ENCODE assay signal across 13 mouse cellular contexts in the genomic region with DNA sequence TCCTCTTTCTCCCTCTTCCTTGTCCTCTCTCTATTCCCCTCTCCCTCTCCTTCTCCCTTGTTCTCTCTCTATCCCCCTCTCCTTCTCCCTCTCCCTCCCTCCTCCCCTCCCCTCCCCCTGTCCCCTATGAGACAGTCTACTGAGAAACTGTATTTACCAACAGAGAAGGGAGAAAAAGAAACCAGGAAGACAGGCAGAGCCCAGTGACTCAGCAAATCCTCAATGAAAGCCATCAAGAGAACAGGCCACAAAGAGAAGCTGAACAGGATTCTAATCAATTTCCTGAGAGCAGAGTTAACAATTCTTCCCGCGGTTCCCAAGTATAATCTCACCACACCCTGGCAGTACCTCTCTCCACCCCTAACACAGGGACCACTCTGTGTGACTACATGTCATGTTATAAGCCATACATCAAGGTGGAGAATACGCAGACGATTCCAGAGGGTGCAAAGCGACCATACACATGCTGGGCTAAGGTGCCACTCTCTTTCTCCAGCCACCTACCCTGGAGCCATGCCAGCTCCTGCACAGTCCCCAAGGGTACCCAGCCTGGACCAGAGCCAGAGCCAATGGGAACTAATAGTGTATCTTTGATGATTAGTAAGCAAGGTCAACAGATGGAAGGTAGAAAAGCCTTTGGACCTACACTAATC. TPM values are rescaled to one million over a fixed set of nuclear protein-coding genes. Genes with fewer than 3 reads are reported as not detected.
DNase-seq lines count a peak whose midpoint lies in the region; ATAC-seq lines count a peak whose summit lies in the region.
"Had no signal": no experiment of that assay in that cellular context is flagged by ENCODE, and none has a peak within 500 bp of the region (broad histone marks: within the 10 kb centered on the region; RNA-seq: fewer than 3 reads in every experiment).

No protein-coding gene starts in this region.

- WGBS in midbrain, embryonic 10.5 days = 68% methylated on average over 5 of the region's 5 CpGs
- 60% methylated on average over 5 of the region's 5 CpGs for WGBS in midbrain, embryonic 14.5 days
- WGBS in intestine, embryonic 15.5 days = 50% methylated on average over 5 of the region's 5 CpGs
- WGBS in stomach, embryonic 15.5 days = 47% methylated on average over 5 of the region's 5 CpGs

- intact Hi-C loops in heart, postnatal 36 days (cut with DNase I) = no loop called here

- H3K9me3 ChIP-seq in midbrain, embryonic 10.5 days (replicated peaks) = no peaks in the 10 kb centered on the region
- H3K9me3 ChIP-seq in midbrain, embryonic 14.5 days (ENCODE audit: control insufficient read depth, low read length) = no peaks in the 10 kb centered on the region
- H3K9me3 ChIP-seq in intestine, embryonic 15.5 days = no peaks in the 10 kb centered on the region
- no peaks in the 10 kb centered on the region for H3K9me3 ChIP-seq in stomach, embryonic 15.5 days
- H3K9me3 ChIP-seq: embryonic facial prominence, embryonic 12.5 days had no signal

- DNase-seq in midbrain, embryonic 10.5 days (ENCODE audit: low spot score) = no peak
- no peak for DNase-seq in midbrain, embryonic 14.5 days
- peak; percentile 50 for DNase-seq in ZHBTc4 (ENCODE audit: low read depth, low spot score)
- DNase-seq in layer of hippocampus, adult 9-11 months = no peak
- DNase-seq in spleen, adult 18-20 months = no peak
- no peak for DNase-seq in heart, postnatal 36 days
- DNase-seq: heart, adult 2 months; kidney, adult 8-10 months had no signal

- no peaks in the 10 kb centered on the region for H3K36me3 ChIP-seq in midbrain, embryonic 10.5 days
- H3K36me3 ChIP-seq in midbrain, embryonic 14.5 days (ENCODE audit: control insufficient read depth, insufficient read depth, low read length) = no peaks in the 10 kb centered on the region
- H3K36me3 ChIP-seq in intestine, embryonic 15.5 days = no peaks in the 10 kb centered on the region
- no peaks in the 10 kb centered on the region for H3K36me3 ChIP-seq in stomach, embryonic 15.5 days
- H3K36me3 ChIP-seq: embryonic facial prominence, embryonic 12.5 days had no signal

- no peak overlapping the region for H3K4me3 ChIP-seq in midbrain, embryonic 10.5 days
- H3K4me3 ChIP-seq in midbrain, embryonic 14.5 days (replicated peaks; ENCODE audit: low read depth, low read length) = no peak overlapping the region
- H3K4me3 ChIP-seq in intestine, embryonic 15.5 days (replicated peaks) = no peak overlapping the region
- no peak overlapping the region for H3K4me3 ChIP-seq in stomach, embryonic 15.5 days (replicated peaks)
- H3K4me3 ChIP-seq: embryonic facial prominence, embryonic 12.5 days; heart, adult 2 months had no signal

- no peak overlapping the region for H3K4me2 ChIP-seq in midbrain, embryonic 14.5 days (ENCODE audit: low read length)
- H3K4me2 ChIP-seq in intestine, embryonic 15.5 days (replicated peaks) = no peak overlapping the region
- no peak overlapping the region for H3K4me2 ChIP-seq in stomach, embryonic 15.5 days
- H3K4me2 ChIP-seq: embryonic facial prominence, embryonic 12.5 days had no signal

- no peak overlapping the region for H3K9ac ChIP-seq in midbrain, embryonic 14.5 days (replicated peaks; ENCODE audit: low read length)
- no peak overlapping the region for H3K9ac ChIP-seq in intestine, embryonic 15.5 days
- H3K9ac ChIP-seq in stomach, embryonic 15.5 days = no peak overlapping the region
- H3K9ac ChIP-seq: embryonic facial prominence, embryonic 12.5 days had no signal

- no peaks in the 10 kb centered on the region for H3K27me3 ChIP-seq in midbrain, embryonic 10.5 days (ENCODE audit: low read depth, poor library complexity, severe bottlenecking)
- H3K27me3 ChIP-seq in midbrain, embryonic 14.5 days (ENCODE audit: control insufficient read depth, insufficient read depth, low read length) = no peaks in the 10 kb centered on the region
- H3K27me3 ChIP-seq in intestine, embryonic 15.5 days (replicated peaks) = no peaks in the 10 kb centered on the region
- no peaks in the 10 kb centered on the region for H3K27me3 ChIP-seq in stomach, embryonic 15.5 days (replicated peaks)
- H3K27me3 ChIP-seq: embryonic facial prominence, embryonic 12.5 days had no signal

- H3K4me1 ChIP-seq in midbrain, embryonic 10.5 days = peaks cover 17% of the 10 kb centered on the region
- H3K4me1 ChIP-seq in midbrain, embryonic 14.5 days (ENCODE audit: control insufficient read depth, insufficient read depth, low read length) = peaks cover 7% of the 10 kb centered on the region; the same call in 1 of the 2 replicates
- H3K4me1 ChIP-seq in intestine, embryonic 15.5 days (replicated peaks) = 0 out of 2 replicates have a peak, but pooled peaks cover 5% of the 10 kb centered on the region
- H3K4me1 ChIP-seq in stomach, embryonic 15.5 days = 0 out of 2 replicates have a peak, but pooled peaks cover 7% of the 10 kb centered on the region
- H3K4me1 ChIP-seq: embryonic facial prominence, embryonic 12.5 days had no signal

- peak overlapping the region; percentile 69 for H3K27ac ChIP-seq in midbrain, embryonic 10.5 days (replicated peaks)
- H3K27ac ChIP-seq in midbrain, embryonic 14.5 days (replicated peaks; ENCODE audit: low read depth, low read length) = no peak overlapping the region
- peak overlapping the region; percentile 67 for H3K27ac ChIP-seq in intestine, embryonic 15.5 days
- H3K27ac ChIP-seq in stomach, embryonic 15.5 days = peak overlapping the region; percentile 83
- H3K27ac ChIP-seq: embryonic facial prominence, embryonic 12.5 days; heart, adult 2 months had no signal

- no peak for ATAC-seq in midbrain, embryonic 14.5 days (ENCODE audit: low FRiP score, low TSS enrichment)
- ATAC-seq in intestine, embryonic 15.5 days = peak; percentile 55
- peak; percentile 68 for ATAC-seq in stomach, embryonic 15.5 days (ENCODE audit: insufficient read depth, low FRiP score, low read depth)

RNA-seq across cellular contexts. Expression of gene Gstm3, which starts 4.3 kb away (rescaled TPM):
- not detected in 2 replicates for polyA plus RNA-seq in midbrain, embryonic 10.5 days (2016; fragmentation: Nextera tagmentation; extraction: Ambion mirVana)
- polyA plus RNA-seq in midbrain, embryonic 14.5 days (2014; fragmentation: Nextera tagmentation; extraction: Ambion mirVana) = not detected in 2 replicates
- polyA plus RNA-seq in intestine, embryonic 15.5 days (2015; fragmentation: Nextera tagmentation; extraction: Ambion mirVana) = 153 and 154 TPM in 2 replicates
- polyA plus RNA-seq in stomach, embryonic 15.5 days (2015; fragmentation: Nextera tagmentation; extraction: Ambion mirVana) = 70.3 and 88.2 TPM in 2 replicates
- total RNA-seq in heart, postnatal 36 days (2021) = not detected
- total RNA-seq: heart, adult 2 months; left cerebral cortex, postnatal 25 days; midbrain, postnatal 0 days had no signal
- polyA plus RNA-seq: embryonic facial prominence, embryonic 12.5 days; midbrain, postnatal 0 days had no signal

RNA-seq across cellular contexts. Expression of gene Gstm6, which starts 21.2 kb away (rescaled TPM):
- 13.1 and 13.4 TPM in 2 replicates for polyA plus RNA-seq in midbrain, embryonic 10.5 days (2016; fragmentation: Nextera tagmentation; extraction: Ambion mirVana)
- 13.3 and 14.4 TPM in 2 replicates for polyA plus RNA-seq in midbrain, embryonic 14.5 days (2014; fragmentation: Nextera tagmentation; extraction: Ambion mirVana)
- polyA plus RNA-seq in intestine, embryonic 15.5 days (2015; fragmentation: Nextera tagmentation; extraction: Ambion mirVana) = 16.9 and 19.1 TPM in 2 replicates
- 9.3 and 12.4 TPM in 2 replicates for polyA plus RNA-seq in stomach, embryonic 15.5 days (2015; fragmentation: Nextera tagmentation; extraction: Ambion mirVana)
- total RNA-seq in heart, postnatal 36 days (2021) = 1 to 10 TPM; 3.0 to 3.3 TPM

RNA-seq across cellular contexts. Expression of gene Gstm2, which starts 21.5 kb away (rescaled TPM):
- polyA plus RNA-seq in midbrain, embryonic 10.5 days (2016; fragmentation: Nextera tagmentation; extraction: Ambion mirVana) = 11.6 and 12.6 TPM in 2 replicates
- polyA plus RNA-seq in midbrain, embryonic 14.5 days (2014; fragmentation: Nextera tagmentation; extraction: Ambion mirVana) = 1.4 and 6.2 TPM in 2 replicates
- polyA plus RNA-seq in intestine, embryonic 15.5 days (2015; fragmentation: Nextera tagmentation; extraction: Ambion mirVana) = 184 and 198 TPM in 2 replicates
- 173 and 200 TPM in 2 replicates for polyA plus RNA-seq in stomach, embryonic 15.5 days (2015; fragmentation: Nextera tagmentation; extraction: Ambion mirVana)
- total RNA-seq in heart, postnatal 36 days (2021) = 100 to 1,000 TPM; 161 to 186 TPM

RNA-seq across cellular contexts. Expression of gene Gstm7, which starts 33.2 kb away (rescaled TPM):
- 20.6 and 39.5 TPM in 2 replicates for polyA plus RNA-seq in midbrain, embryonic 10.5 days (2016; fragmentation: Nextera tagmentation; extraction: Ambion mirVana)
- 83.0 and 85.0 TPM in 2 replicates for polyA plus RNA-seq in midbrain, embryonic 14.5 days (2014; fragmentation: Nextera tagmentation; extraction: Ambion mirVana)
- polyA plus RNA-seq in intestine, embryonic 15.5 days (2015; fragmentation: Nextera tagmentation; extraction: Ambion mirVana) = 26.1 and 32.5 TPM in 2 replicates
- 27.1 and 34.6 TPM in 2 replicates for polyA plus RNA-seq in stomach, embryonic 15.5 days (2015; fragmentation: Nextera tagmentation; extraction: Ambion mirVana)
- 10 to 100 TPM; 71.7 to 74.3 TPM for total RNA-seq in heart, postnatal 36 days (2021)

RNA-seq across cellular contexts. Expression of gene Gstm1, which starts 53.0 kb away (rescaled TPM):
- polyA plus RNA-seq in midbrain, embryonic 10.5 days (2016; fragmentation: Nextera tagmentation; extraction: Ambion mirVana) = 34.1 and 35.0 TPM in 2 replicates
- polyA plus RNA-seq in midbrain, embryonic 14.5 days (2014; fragmentation: Nextera tagmentation; extraction: Ambion mirVana) = 58.9 and 87.2 TPM in 2 replicates
- polyA plus RNA-seq in intestine, embryonic 15.5 days (2015; fragmentation: Nextera tagmentation; extraction: Ambion mirVana) = 335 and 425 TPM in 2 replicates
- 546 and 570 TPM in 2 replicates for polyA plus RNA-seq in stomach, embryonic 15.5 days (2015; fragmentation: Nextera tagmentation; extraction: Ambion mirVana)
- total RNA-seq in heart, postnatal 36 days (2021) = 100 to 1,000 TPM; 265 to 324 TPM

Comparison
In these comparisons a context has a peak if more than half of its experiments do, and no peak if none do; other contexts are left out.
1. RNA of gene Gstm3, which starts 4.3 kb away (polyA plus RNA-seq): 153 to 154 TPM in intestine, embryonic 15.5 days and 70.3 to 88.2 TPM in stomach, embryonic 15.5 days; not detected in midbrain, embryonic 10.5 days and not detected in midbrain, embryonic 14.5 days; every median in the first group is over 10 times any median in the second.
2. RNA of gene Gstm2, which starts 21.5 kb away (polyA plus RNA-seq): 184 to 198 TPM in intestine, embryonic 15.5 days and 173 to 200 TPM in stomach, embryonic 15.5 days; 11.6 to 12.6 TPM in midbrain, embryonic 10.5 days and 1.4 to 6.2 TPM in midbrain, embryonic 14.5 days; every median in the first group is over 10 times any median in the second.